In the genomic region with DNA sequence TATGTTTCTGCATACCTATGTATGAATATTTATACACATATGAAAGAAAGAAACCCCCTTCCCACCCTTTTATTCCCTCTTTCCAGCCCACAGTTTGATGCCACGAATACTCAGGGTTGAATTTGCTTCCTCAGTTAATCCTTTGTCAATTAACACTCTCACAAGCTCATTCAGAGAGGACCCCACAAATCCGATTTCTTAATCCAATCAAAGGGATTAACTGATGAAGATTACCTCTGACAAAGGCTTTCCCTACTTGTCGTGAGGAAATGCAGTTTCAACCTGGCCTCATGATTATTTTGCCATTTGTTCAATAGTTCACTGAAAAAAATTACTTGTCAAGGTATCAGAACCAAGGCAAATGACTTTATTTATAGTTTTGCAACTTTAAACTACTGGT, we compare ENCODE assay signal across 25 mouse cellular contexts.
"Had no signal": no experiment of that assay in that cellular context is flagged by ENCODE, and none has a peak within 500 bp of the region (broad histone marks: within the 10 kb centered on the region; RNA-seq: fewer than 3 reads in every experiment).

No protein-coding gene starts in this region.

- H3K36me3 ChIP-seq: heart, embryonic 13.5 days; heart, embryonic 15.5 days; hindbrain, embryonic 12.5 days; limb, embryonic 10.5 days; limb, embryonic 12.5 days had no signal

- H3K4me2 ChIP-seq: heart, embryonic 11.5 days; heart, embryonic 13.5 days; heart, embryonic 15.5 days; hindbrain, embryonic 12.5 days; hindbrain, embryonic 14.5 days; limb, embryonic 12.5 days had no signal

- H3K9me3 ChIP-seq: heart, embryonic 13.5 days; heart, embryonic 15.5 days; hindbrain, embryonic 12.5 days; limb, embryonic 10.5 days; limb, embryonic 12.5 days had no signal

- H3K9ac ChIP-seq: forebrain, postnatal 0 days; heart, embryonic 13.5 days; heart, embryonic 15.5 days; hindbrain, embryonic 12.5 days; hindbrain, embryonic 14.5 days; limb, embryonic 12.5 days had no signal

- H3K27ac ChIP-seq: heart, adult 2 months; heart, embryonic 13.5 days; heart, embryonic 15.5 days; hindbrain, embryonic 12.5 days; hindbrain, embryonic 14.5 days; layer of hippocampus, adult 2 months; left cerebral cortex, adult 2 months; limb, embryonic 10.5 days; limb, embryonic 12.5 days had no signal

- DNase-seq: forebrain, postnatal 0 days; gastrocnemius, postnatal 14 days; gastrocnemius, postnatal 36 days; heart, adult 11 months; heart, adult 2 months; heart, postnatal 14 days; heart, postnatal 36 days; kidney, adult 11 months; kidney, adult 2 months; kidney, adult 9 months; kidney, postnatal 10 days; kidney, postnatal 25 days; kidney, postnatal 4 days; liver had no signal

- H3K27me3 ChIP-seq: heart, embryonic 13.5 days; heart, embryonic 15.5 days; hindbrain, embryonic 12.5 days; limb, embryonic 12.5 days had no signal

- H3K4me3 ChIP-seq: heart, adult 2 months; heart, embryonic 13.5 days; heart, embryonic 15.5 days; hindbrain, embryonic 12.5 days; layer of hippocampus, adult 2 months; left cerebral cortex, adult 2 months; limb, embryonic 10.5 days; limb, embryonic 12.5 days had no signal

- ATAC-seq: forebrain, postnatal 0 days; hindbrain, embryonic 16.5 days; intestine, embryonic 16.5 days had no signal

- H3K4me1 ChIP-seq: heart, embryonic 13.5 days; heart, embryonic 15.5 days; hindbrain, embryonic 12.5 days; limb, embryonic 10.5 days; limb, embryonic 12.5 days had no signal
